Mouse (Mus musculus) liver, embryonic 14.5 days (tissue): ENCODE measurements around the gene Stub1.

ENCODE experiments used
- CTCF ChIP-seq: IDR thresholded peaks from 2 replicates; pipeline ENCODE4 v1.5.1; 2016; ENCODE audit warnings: antibody characterized with exemption, low read depth, control low read depth
- EP300 ChIP-seq: IDR thresholded peaks from 2 replicates; pipeline ENCODE4 v1.6.1; 2016; ENCODE audit warnings: antibody characterized with exemption, low read depth

GRCm38 (mm10) chr17:25818851-25819780 is 14.1 kb downstream of the Stub1 start:
- TF ChIP-seq CTCF, result no peak
- no peak for TF ChIP-seq EP300
